Mouse (Mus musculus): Measurements from ENCODE around the gene Rnf169. TPM values are rescaled to one million over a fixed set of nuclear protein-coding genes. Genes with fewer than 3 reads are reported as not detected.
"Not testable (repeated sequence)": the region's sequence is repeated elsewhere in the genome, so short reads cannot be mapped to it uniquely, and the experiment has no call there.

The Rnf169 gene
- polyA plus RNA-seq, 1 experiment from 2014 or later, result 2.7 TPM

DNA sequence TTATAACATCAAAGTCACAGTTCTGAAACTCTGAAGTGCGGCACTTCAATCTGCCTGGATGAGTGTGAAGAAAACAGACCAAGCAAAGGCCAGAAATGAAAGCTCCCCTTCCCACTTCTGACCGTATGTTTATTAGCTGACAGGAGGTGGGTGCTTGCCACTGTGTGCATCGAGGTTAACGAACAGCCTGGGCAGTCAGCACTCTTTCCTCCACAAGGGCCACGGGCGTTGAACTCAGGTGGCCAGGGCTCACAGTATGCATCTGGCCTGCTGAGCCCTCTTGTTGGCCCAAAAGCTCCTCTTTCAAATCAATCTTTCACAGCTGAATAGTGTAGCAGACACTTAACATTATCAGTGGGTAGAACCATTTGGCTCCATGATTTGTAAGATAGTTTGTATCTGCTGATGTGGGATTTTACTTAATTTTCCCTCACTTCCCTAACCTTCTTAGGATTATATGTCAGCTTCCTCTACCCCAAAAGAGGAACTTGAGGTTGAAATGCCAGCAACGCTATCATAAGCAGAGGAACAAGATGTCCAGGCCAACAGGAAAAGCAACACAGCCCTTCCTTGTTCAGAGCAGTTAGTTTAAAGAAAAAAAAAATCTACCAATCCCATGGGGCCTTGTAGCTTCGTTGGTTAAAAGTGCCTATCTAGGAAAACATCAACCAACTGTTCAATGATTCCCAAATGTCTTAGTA, 17.6 kb downstream of the Rnf169 start:
- no peak for ATAC-seq (replicated peaks; ENCODE audit: insufficient number of reproducible peaks, insufficient read depth, low FRiP score, low read depth)
- Histone ChIP-seq H3K27ac (0 out of 2 replicates have a peak overlapping the region, but pooled peaks have one; percentile 40), H3K27me3 (no peaks in the 10 kb centered on the region), H3K9me3 (replicated peaks) (no peaks in the 10 kb centered on the region), H3K4me2 (no peak overlapping the region), H3K9ac (no peak overlapping the region), H3K4me1 (replicated peaks) (peaks cover 40% of the 10 kb centered on the region), H3K4me3 (no peak overlapping the region), H3K36me3 (no peaks in the 10 kb centered on the region)
- WGBS, result 56% methylated on average over 8 of the region's 8 CpGs

DNA sequence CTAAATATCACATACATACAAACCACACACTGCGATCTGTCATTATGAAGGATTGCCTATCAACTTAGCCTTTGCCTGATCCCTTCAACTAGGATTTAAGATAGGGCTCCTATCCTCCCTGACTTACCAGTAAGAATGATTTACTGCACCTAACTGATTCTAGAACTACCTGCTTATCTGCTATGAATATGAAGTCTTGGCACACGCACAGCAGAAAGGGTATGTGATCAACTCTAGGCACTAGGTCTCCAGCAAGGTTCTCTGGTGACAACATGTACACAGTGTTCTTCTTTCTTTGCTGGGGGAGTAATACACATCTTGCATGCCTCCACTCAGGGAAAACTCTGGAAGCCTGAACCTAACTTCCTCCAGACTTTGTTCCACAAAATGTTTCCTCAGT, 18.7 kb downstream of the Rnf169 start:
- peaks cover 37% of the 10 kb centered on the region for H3K4me1 ChIP-seq (replicated peaks)
- WGBS, result 82% methylated on average over 2 of the region's 2 CpGs
- H3K4me2 ChIP-seq, result no peak overlapping the region
- no peaks in the 10 kb centered on the region for H3K36me3 ChIP-seq
- H3K27me3 ChIP-seq, result no peaks in the 10 kb centered on the region
- H3K9me3 ChIP-seq (replicated peaks), result no peaks in the 10 kb centered on the region
- H3K9ac ChIP-seq, result no peak overlapping the region
- ATAC-seq (replicated peaks; ENCODE audit: insufficient number of reproducible peaks, insufficient read depth, low FRiP score, low read depth), result no peak
- H3K27ac ChIP-seq, result no peak overlapping the region
- H3K4me3 ChIP-seq, result no peak overlapping the region

DNA sequence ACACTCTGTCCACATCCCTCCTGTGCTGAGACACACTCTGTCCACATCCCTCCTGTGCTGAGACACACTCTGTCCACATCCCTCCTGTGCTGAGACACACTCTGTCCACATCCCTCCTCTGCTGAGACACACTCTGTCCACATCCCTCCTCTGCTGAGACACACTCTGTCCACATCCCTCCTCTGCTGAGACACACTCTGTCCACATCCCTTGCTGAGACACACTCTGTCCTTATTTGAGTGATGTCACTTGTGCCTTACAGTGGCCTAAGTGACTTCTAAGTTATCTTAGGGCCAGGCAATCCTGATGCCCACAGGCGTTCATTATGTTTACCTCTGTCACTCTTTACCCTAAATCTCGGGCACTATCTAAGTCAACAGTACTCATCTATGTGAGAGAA, 19.7 kb downstream of the Rnf169 start:
- not testable (repeated sequence) for H3K4me3 ChIP-seq; H3K4me2 ChIP-seq; H3K36me3 ChIP-seq; H3K9ac ChIP-seq; H3K27me3 ChIP-seq; ATAC-seq (replicated peaks; ENCODE audit: insufficient number of reproducible peaks, insufficient read depth, low FRiP score, low read depth); H3K9me3 ChIP-seq (replicated peaks); H3K27ac ChIP-seq
- WGBS, result 55% methylated on average over 2 of the region's 2 CpGs
- H3K4me1 ChIP-seq (replicated peaks), result peaks cover 29% of the 10 kb centered on the region

DNA sequence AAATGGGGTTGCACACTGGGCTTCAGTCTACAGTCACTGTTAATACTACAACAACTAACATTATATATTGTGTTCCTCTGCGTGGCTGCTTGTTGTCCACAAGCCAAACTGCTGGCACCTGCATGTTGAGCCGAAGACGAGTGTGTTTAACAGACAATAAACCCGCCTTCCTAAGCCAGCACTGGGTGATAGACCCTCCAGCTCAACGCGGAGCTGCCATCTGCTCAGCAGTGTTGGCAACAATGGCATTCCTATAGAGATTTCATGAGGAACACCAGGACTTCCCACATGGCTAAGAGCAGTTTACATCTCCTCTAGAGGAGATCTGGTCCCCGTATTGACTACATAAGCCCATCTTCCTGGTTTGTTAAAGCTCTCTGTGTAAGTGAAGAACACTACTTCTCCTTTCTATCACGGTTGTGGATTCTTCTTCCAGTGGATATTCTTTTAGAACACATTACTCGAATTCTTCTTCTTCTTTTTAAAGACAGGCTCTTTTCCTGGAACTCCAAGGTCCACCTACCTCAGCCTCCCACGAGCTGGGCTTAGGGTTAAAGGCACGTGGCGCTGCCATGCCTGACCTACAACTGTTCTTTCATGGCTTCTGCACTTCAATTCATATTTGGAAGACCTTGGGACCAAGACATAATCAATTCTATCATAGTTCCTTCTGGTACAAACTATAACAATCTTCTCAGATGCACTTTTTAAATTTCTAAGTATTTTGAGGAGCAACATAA, 22.9 kb downstream of the Rnf169 start:
- no peak overlapping the region for H3K27ac ChIP-seq
- no peak overlapping the region for H3K9ac ChIP-seq
- no peak overlapping the region for H3K4me2 ChIP-seq
- H3K9me3 ChIP-seq (replicated peaks), result no peaks in the 10 kb centered on the region
- H3K36me3 ChIP-seq, result no peaks in the 10 kb centered on the region; the same call in 1 of the 2 replicates
- peaks cover 7% of the 10 kb centered on the region for H3K4me1 ChIP-seq (replicated peaks)
- no peak overlapping the region for H3K4me3 ChIP-seq
- no peak for ATAC-seq (replicated peaks; ENCODE audit: insufficient number of reproducible peaks, insufficient read depth, low FRiP score, low read depth)
- no peaks in the 10 kb centered on the region for H3K27me3 ChIP-seq
- WGBS, result 78% methylated on average over 12 of the region's 12 CpGs

DNA sequence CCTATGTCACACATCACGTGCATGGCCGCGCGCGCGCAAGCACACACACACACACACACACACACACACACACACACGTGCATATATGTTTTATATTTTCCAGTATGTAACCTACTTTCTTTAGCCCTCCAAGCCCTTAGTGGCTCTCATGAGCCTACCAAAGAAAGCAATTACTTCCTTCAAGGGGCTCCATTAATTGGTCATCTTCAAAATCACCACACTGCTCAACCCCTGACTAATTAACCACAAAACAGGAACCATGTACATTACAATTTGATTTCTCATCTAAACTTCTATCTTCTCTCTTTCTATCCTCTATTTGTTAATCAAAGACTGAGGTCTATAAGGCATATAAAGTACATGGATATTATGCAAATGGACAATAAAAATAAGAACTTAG, 24.2 kb downstream of the Rnf169 start:
- Histone ChIP-seq H3K9ac (no peak overlapping the region), H3K27ac (no peak overlapping the region), H3K4me3 (no peak overlapping the region), H3K9me3 (replicated peaks) (no peaks in the 10 kb centered on the region), H3K4me1 (replicated peaks) (peaks cover 3% of the 10 kb centered on the region; the same call in 1 of the 2 replicates), H3K36me3 (no peaks in the 10 kb centered on the region; the same call in 1 of the 2 replicates), H3K27me3 (no peaks in the 10 kb centered on the region), H3K4me2 (no peak overlapping the region)
- no peak for ATAC-seq (replicated peaks; ENCODE audit: insufficient number of reproducible peaks, insufficient read depth, low FRiP score, low read depth)
- WGBS, result 97% methylated on average over 7 of the region's 7 CpGs

DNA sequence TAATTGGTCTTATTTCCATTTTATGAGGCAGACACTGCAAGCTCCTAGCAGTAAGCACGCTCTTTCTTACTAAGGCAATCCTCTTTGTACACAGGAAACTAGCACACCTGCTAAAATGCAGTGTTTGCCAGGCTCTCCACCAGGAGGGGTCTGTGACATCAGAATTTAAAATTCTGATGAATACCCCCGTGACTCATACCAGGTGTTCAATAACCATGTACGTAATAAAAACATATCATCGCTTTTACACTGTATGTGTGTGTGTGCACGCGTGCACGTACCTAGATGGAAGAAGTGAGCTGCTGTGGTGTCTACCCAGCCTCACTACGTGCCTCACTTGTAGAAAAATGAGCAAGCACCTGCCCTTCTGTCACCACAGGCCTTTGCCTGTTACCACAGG, 26.0 kb downstream of the Rnf169 start:
- no peak overlapping the region for H3K4me3 ChIP-seq
- H3K27me3 ChIP-seq, result no peaks in the 10 kb centered on the region
- no peak overlapping the region for H3K4me2 ChIP-seq
- WGBS, result 90% methylated on average over 8 of the region's 8 CpGs
- ATAC-seq (replicated peaks; ENCODE audit: insufficient number of reproducible peaks, insufficient read depth, low FRiP score, low read depth), result no peak
- no peak overlapping the region for H3K9ac ChIP-seq
- peaks cover 3% of the 10 kb centered on the region; the same call in 1 of the 2 replicates for H3K4me1 ChIP-seq (replicated peaks)
- no peaks in the 10 kb centered on the region for H3K9me3 ChIP-seq (replicated peaks)
- no peak overlapping the region for H3K27ac ChIP-seq
- no peaks in the 10 kb centered on the region; the same call in 1 of the 2 replicates for H3K36me3 ChIP-seq

DNA sequence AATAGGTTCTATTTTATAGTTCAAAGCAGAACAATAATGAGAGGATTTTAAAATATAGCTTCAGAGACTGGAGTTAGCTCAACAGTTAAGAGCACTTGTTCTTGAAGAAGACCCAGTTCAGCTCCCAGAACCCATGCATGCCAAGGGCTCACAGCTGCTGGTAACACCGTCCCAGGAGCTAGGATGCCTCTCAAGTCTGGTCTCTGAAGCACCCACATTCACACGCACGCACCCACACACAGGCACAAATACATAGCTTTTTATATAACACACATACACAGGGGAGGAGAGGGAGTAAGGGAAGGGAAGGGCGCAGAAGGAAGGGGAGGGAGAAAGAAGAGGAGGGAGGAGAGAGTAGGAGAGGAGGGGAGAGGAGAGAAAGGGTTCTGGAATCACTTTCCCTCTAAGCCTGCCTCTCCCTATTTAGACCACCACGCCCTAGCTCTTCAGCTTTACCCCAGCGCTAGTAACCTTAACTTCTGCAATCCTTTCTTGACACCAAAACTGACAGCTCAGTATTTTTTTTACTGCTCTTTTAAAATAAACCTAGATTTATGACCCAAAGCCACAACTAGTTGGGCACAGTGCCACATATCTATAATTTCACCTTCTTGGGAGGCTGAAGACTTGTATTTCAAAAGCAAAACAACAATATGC, 26.7 kb downstream of the Rnf169 start:
- no peaks in the 10 kb centered on the region for H3K9me3 ChIP-seq (replicated peaks)
- no peaks in the 10 kb centered on the region for H3K27me3 ChIP-seq
- ATAC-seq (replicated peaks; ENCODE audit: insufficient number of reproducible peaks, insufficient read depth, low FRiP score, low read depth), result no peak
- H3K4me1 ChIP-seq (replicated peaks), result peaks cover 3% of the 10 kb centered on the region; the same call in 1 of the 2 replicates
- no peak overlapping the region for H3K27ac ChIP-seq
- no peak overlapping the region for H3K4me3 ChIP-seq
- no peak overlapping the region for H3K9ac ChIP-seq
- no peaks in the 10 kb centered on the region; the same call in 1 of the 2 replicates for H3K36me3 ChIP-seq
- H3K4me2 ChIP-seq, result no peak overlapping the region
- WGBS, result 74% methylated on average over 6 of the region's 6 CpGs

DNA sequence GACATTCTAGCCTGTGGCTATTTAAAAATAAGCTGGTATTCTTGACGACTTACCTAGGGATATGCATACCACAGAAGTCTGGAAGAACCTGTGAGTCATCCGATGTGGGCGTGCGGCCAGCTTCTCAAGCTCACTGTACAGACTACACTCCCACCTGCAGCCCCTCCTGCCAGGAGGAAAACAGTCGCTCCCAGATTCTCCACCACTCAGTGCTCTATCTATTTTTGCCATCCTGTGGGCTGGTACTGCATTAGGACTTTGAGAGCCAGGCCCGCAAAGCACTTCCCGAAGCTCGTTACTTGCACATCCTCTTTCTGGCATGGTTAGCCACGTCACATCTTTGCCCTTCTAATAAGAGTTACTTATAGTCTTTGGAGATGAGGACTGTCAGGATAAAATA, 32.9 kb downstream of the Rnf169 start:
- Histone ChIP-seq H3K9ac (no peak overlapping the region), H3K4me2 (no peak overlapping the region), H3K36me3 (peaks cover 45% of the 10 kb centered on the region), H3K27ac (no peak overlapping the region), H3K27me3 (no peaks in the 10 kb centered on the region), H3K4me3 (no peak overlapping the region), H3K4me1 (replicated peaks) (no peaks in the 10 kb centered on the region), H3K9me3 (replicated peaks) (no peaks in the 10 kb centered on the region)
- 67% methylated on average over 9 of the region's 9 CpGs for WGBS
- no peak for ATAC-seq (replicated peaks; ENCODE audit: insufficient number of reproducible peaks, insufficient read depth, low FRiP score, low read depth)

DNA sequence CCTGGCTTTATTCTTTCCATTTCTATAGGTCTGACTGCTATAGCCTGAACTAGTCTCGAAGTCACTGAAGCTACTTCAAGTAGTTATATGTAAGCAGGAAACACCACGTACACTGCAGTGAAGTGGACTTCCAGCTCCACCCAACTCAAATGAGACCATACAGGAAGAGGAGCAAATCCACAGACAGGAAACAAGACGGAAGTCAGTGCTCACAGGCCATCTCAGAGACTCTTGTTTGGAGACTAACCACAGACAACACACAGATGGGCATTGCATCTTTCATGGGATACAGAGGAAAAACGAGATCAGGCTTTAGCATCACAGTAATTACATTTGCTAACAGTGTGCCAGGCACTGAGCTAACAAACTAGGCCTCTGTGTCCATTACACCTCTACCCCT, 33.9 kb downstream of the Rnf169 start:
- peaks cover 51% of the 10 kb centered on the region for H3K36me3 ChIP-seq
- 79% methylated on average over 4 of the region's 4 CpGs for WGBS
- no peaks in the 10 kb centered on the region for H3K4me1 ChIP-seq (replicated peaks)
- ATAC-seq (replicated peaks; ENCODE audit: insufficient number of reproducible peaks, insufficient read depth, low FRiP score, low read depth), result no peak
- no peaks in the 10 kb centered on the region for H3K27me3 ChIP-seq
- H3K4me2 ChIP-seq, result no peak overlapping the region
- no peak overlapping the region for H3K9ac ChIP-seq
- H3K27ac ChIP-seq, result no peak overlapping the region
- H3K9me3 ChIP-seq (replicated peaks), result no peaks in the 10 kb centered on the region
- no peak overlapping the region for H3K4me3 ChIP-seq

DNA sequence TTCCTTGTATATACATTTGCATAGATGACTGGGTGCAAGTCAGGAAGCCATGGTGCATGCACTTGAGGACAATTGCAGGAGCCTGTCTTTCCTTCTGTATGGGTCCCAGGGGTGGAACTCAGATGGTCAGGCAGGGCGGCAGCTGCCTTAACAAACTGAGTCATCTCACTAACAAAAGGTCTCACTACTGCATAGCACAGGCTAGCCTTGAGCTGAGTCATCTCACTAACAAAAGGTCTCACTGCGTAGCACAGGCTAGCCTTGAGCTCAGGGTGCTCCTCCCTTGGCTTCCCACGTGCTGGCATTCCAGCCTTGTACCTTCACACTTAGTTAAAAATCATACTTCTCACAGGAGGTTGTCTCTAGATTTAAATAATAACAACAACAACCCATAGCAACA, 34.3 kb downstream of the Rnf169 start:
- H3K4me2 ChIP-seq, result no peak overlapping the region
- no peaks in the 10 kb centered on the region for H3K4me1 ChIP-seq (replicated peaks)
- peaks cover 53% of the 10 kb centered on the region for H3K36me3 ChIP-seq
- H3K9ac ChIP-seq, result no peak overlapping the region
- no peak overlapping the region for H3K4me3 ChIP-seq
- WGBS, result 97% methylated on average over 3 of the region's 3 CpGs
- H3K9me3 ChIP-seq (replicated peaks), result no peaks in the 10 kb centered on the region
- no peak overlapping the region for H3K27ac ChIP-seq
- no peaks in the 10 kb centered on the region for H3K27me3 ChIP-seq
- no peak for ATAC-seq (replicated peaks; ENCODE audit: insufficient number of reproducible peaks, insufficient read depth, low FRiP score, low read depth)

DNA sequence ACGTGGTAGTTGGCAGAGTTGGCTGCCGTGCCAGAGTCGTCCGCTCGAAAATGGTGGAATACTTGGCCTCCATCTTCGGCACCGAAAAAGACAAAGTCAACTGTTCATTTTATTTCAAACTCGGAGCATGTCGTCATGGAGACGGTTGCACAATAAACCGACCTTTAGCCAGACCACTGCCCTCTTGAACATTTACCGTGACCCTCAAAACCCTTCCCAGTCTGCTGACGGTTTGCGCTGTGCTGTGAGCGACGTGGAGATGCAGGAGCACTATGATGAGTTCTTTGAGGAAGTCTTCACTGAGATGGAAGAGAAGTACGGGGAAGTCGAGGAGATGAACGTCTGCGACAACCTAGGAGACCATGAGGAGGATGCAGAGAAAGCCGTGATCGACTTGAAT, 35.2 kb downstream of the Rnf169 start:
- not testable (repeated sequence) for H3K27ac ChIP-seq; H3K4me2 ChIP-seq; H3K9ac ChIP-seq; ATAC-seq (replicated peaks; ENCODE audit: insufficient number of reproducible peaks, insufficient read depth, low FRiP score, low read depth); H3K4me1 ChIP-seq (replicated peaks); H3K27me3 ChIP-seq; H3K9me3 ChIP-seq (replicated peaks); H3K4me3 ChIP-seq
- H3K36me3 ChIP-seq, result peaks cover 62% of the 10 kb centered on the region
- 94% methylated on average over 22 of the region's 22 CpGs for WGBS
